Mouse (Mus musculus) left cerebral cortex, adult 2 months (tissue): ENCODE measurements around the gene Palld. TPM values are rescaled to one million over a fixed set of nuclear protein-coding genes. Genes with fewer than 3 reads are reported as not detected.

Experiments used
- DNase-seq, 2 experiments: peaks; one replicate each; pipeline ENCODE4 v3.0.0; 2021 to 2022; ENCODE audit warnings: low spot score in 2 of 2, mixed read lengths in 1 of 2; ENCODE audit errors: extremely low spot score in 1 of 2
- H3K27ac ChIP-seq: fragments of 200-600 bp; 2 replicates; pipeline ENCODE4 v1.8.1; 2022
- H3K4me3 ChIP-seq: fragments of 200-600 bp; 2 replicates; pipeline ENCODE4 v1.8.1; 2022
- CTCF ChIP-seq: fragments of 200-600 bp; IDR thresholded peaks from 2 replicates; pipeline ENCODE4 v1.8.1; 2022; ENCODE audit warnings: antibody characterized with exemption, mild to moderate bottlenecking, moderate library complexity
- intact Hi-C: fragments of 180-260 bp; cut with DNase I; formaldehyde crosslinking; loops from one replicate; pipeline ENCODE4 v1.15.1; 2025
- total RNA-seq, 2 experiments: library from RNA; stranded (reverse); gene quantifications; 2 replicates each; pipeline ENCODE4 v1.2.3; 2021

Gene Palld
- total RNA-seq, 2 experiments from 2014 or later = 4.1 to 4.9 TPM

DNA sequence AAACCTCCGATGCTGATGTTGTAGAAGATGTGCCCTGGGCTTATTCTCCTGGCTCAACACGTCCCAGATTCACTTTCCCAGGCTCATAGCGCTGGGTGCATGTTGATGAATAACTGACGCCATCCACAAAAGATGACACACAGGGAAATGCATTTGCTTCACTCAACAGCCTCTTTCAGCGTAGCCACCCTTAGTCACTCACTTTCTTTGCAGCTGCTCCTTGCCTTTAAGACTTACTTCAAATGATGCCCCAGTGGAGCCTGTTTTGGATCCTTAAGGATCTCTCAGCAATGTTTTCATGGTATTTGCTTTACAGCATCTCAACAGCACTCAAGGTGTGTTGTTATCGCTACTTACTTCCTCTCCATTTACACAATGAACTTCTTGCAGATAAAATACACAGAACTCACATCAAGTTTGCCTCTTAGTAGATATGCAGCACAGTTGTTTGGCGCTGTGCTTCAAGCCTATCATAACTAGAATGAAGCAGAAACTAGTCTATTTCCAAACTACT is 105.9 kb downstream of the Palld start:
- intact Hi-C loops = no loop called here
- DNase-seq = no peak
- Histone ChIP-seq H3K27ac (no peak overlapping the region), H3K4me3 (no peak overlapping the region)
- no peak for TF ChIP-seq CTCF

DNA sequence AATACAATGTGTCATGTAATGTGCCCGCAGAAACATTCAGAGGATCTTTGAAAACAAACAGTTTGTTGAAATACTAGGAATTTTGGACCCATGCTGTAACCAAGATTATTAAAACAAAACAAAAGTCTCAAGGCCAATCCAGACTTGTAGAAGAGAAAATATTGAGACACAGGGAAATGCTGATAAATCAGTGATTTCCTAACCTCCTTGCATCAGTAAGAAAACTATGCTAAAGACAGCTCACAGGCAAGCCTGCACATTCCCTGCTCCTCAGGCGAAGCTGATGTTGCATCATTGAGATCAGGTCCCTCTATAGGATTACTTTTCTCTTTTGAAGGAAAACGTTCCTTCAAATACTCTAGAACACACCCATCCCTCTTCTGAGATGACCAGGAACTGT is 112.5 kb downstream of the Palld start:
- DNase-seq = no peak
- Histone ChIP-seq H3K27ac (no peak overlapping the region), H3K4me3 (no peak overlapping the region)
- no peak for TF ChIP-seq CTCF
- intact Hi-C loops = no loop called here

DNA sequence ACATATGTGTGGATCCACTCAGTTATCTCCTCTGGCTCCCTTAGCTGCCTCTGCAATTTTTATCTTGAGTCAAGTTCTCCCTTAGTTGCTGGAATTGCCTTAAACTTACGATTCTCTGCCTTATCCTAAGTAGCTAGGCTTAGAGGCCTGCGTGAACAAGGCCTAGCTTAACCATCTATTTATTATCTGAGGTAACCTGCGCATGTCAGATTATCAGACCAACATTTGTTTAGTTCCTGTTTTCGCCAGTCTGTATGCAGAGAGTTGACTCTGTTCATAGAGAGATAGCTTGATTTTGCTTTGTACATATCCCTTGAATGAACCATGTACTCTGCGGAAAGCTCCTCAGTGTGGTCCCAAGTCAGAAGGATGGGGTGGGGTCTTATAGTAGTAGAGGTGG is 113.2 kb downstream of the Palld start:
- no peak for DNase-seq
- intact Hi-C loops = no loop called here
- TF ChIP-seq CTCF = no peak
- Histone ChIP-seq H3K4me3 (no peak overlapping the region), H3K27ac (no peak overlapping the region)

DNA sequence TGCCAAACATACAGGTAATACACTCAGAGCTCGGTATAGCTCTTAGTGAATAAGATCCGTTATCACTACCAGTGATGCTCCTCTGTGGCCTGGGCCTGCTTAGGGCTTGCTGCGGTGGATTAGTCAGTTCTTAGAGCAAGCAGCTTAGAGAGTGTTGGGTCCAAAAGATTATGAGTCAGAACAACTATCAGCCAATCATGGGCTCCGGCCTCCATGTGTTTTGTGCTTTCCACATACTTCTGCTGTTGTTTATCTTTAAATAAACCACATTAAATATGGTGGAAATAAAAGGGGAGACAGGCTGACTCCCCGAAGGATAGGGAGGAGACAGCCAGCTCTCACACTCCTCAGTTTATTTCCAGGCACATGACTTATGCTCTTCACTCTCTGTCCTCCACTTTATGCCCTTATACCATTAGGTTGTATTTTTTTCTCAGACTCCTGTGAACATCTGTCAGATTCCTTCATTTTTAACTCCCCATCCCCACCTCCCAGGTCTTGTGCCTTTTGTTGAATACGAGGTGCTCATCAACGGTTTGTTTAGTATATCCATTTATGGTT is 119.5 kb downstream of the Palld start:
- Histone ChIP-seq H3K27ac (no peak overlapping the region), H3K4me3 (no peak overlapping the region)
- no peak for DNase-seq
- intact Hi-C loops = no loop called here
- no peak for TF ChIP-seq CTCF

DNA sequence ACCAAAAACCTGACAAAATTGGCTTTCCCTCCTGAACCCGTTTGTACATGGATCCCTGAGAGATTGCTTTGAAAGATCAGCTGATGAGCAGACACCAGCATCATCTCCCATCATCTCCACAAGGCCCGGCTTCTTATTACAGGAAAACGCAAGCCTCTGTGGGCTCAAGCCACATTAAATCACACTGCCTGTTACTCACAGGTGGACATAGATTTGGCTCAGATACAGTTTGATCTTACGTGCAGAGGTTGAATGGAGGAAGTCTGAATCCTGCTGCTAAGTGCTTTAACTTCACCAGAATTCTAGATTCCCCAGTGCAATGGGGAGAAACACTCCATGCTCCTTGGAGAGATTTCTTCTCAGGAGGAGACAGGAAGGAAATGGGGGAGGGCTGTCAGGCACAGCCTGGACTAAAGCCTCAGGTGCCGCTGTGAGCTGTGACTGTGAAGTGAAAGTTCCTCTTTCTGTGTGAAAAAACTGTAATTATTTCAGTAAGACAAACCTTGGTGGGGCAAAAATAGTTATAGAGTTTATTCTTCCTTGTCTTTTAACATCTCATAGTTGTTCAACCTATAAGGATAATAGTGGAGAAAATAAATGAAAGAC is 121.7 kb downstream of the Palld start:
- no peak for DNase-seq
- no peak for TF ChIP-seq CTCF
- Histone ChIP-seq H3K4me3 (no peak overlapping the region), H3K27ac (no peak overlapping the region)
- intact Hi-C loops = no loop called here

DNA sequence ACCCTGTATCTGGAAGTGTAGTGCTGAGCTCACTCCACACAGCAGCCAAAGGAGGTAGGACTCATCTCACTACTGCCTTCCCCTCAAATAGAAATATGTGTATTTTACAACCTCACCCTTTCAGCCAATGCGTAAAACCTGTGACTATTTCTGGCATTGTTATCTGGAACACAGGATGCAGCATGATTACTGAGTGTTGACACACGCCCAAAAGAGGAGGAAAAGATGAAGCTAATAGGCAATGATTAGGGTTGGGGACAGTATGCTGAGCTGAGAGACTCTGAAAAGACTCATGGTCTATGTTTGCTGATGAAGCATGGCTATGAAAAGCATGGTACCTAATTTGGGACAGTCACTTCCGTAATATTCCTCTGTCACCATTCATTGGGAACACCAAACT is 124.3 kb downstream of the Palld start:
- no peak for DNase-seq
- intact Hi-C loops = loop anchor here (5.0 kb wide), 1 partner anchor 439 kb away; no protein-coding TSS in a partner anchor
- H3K27ac ChIP-seq = no peak overlapping the region

DNA sequence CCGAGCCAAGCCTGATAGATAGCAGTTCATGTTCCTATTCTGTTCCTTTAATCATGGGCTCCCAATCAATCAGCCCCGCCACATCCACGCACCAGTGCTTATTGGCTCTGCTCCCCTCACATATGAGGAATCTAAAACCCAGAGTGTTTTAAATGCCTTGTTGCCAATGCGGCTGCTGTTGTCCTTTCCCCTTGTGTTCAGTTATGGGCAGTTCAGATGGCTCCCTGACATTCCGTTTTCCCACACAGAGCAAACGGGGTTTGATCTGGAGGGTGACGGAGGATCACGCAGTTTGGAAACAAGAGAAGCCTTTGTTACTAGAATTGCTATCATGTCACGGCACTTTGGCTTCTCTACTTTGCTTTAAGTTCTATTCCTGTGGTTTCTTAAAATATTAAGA is 125.9 kb downstream of the Palld start:
- Histone ChIP-seq H3K4me3 (no peak overlapping the region), H3K27ac (no peak overlapping the region)
- TF ChIP-seq CTCF = no peak
- intact Hi-C loops = loop anchor here (5.0 kb wide), 1 partner anchor 441 kb away; no protein-coding TSS in a partner anchor
- DNase-seq = no peak

More for the DNA sequence above, 124.3 kb downstream of the Palld start:
- H3K4me3 ChIP-seq = no peak overlapping the region
- TF ChIP-seq CTCF = no peak

DNA sequence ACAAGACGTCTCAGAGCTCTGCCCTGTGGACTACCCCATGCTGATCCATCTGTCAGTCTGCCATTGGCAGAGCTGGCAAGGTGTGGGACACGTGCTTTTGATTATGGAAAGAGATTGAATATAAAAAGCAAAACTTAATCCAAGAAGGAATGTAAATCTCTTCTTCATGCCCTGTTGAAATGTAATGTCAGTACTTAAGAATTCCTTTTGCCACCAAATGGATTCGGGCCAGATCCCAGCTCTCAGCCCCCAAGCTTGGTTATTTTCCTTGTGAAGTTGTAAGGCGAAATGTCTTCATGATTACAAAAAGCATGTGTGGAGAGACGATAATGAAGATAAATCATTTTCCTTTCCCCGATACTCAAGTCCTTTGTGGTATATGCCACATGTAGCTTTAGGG is 126.6 kb downstream of the Palld start:
- DNase-seq = no peak
- no peak overlapping the region for H3K27ac ChIP-seq
- no peak overlapping the region for H3K4me3 ChIP-seq
- TF ChIP-seq CTCF = no peak
- intact Hi-C loops = loop anchor here (5.0 kb wide), 1 partner anchor 441 kb away; no protein-coding TSS in a partner anchor

DNA sequence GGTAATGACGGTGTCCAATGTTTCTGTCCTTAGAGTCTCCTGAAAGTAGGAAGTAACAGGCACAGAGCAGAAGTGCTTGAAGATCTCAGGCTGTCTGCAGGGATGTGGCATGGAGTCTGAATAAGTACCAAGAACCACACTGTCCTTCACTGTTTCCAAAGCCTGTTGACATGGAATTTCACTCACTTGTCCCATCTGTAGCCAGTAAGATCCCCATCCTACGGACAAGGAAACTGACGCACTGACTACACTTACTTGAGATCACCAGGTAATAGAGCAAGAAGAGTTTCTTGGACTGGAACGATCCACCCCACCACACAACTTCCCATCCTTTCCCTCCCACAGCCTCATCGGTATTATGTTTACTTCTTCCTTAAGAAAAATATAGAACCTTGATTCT is 128.3 kb downstream of the Palld start:
- intact Hi-C loops = no loop called here
- Histone ChIP-seq H3K27ac (no peak overlapping the region), H3K4me3 (no peak overlapping the region)
- no peak for TF ChIP-seq CTCF
- DNase-seq = no peak

DNA sequence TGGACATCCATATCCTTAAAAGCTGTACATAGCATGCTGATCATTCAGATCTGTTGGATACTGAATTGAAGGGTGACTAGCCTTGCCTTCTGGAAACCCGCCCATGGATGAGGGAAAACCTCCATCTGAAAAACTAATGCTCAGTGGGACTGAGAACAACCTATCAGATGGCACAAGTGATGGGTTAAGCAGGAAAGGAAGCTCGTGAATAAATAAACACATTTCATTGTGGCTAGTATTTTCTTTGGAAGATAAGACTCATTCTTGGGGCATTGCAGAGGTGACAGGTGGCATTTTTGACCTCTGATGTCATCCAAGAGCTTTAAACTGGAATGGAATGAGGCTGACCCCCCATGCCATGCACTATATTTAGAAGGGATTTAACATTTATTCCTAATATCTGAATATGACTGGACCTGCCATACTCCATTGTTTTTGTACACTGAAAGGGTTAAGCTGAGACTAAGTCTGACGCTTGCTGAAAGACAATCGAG is 128.8 kb downstream of the Palld start:
- DNase-seq = no peak
- Histone ChIP-seq H3K4me3 (no peak overlapping the region), H3K27ac (no peak overlapping the region)
- no peak for TF ChIP-seq CTCF
- intact Hi-C loops = no loop called here

DNA sequence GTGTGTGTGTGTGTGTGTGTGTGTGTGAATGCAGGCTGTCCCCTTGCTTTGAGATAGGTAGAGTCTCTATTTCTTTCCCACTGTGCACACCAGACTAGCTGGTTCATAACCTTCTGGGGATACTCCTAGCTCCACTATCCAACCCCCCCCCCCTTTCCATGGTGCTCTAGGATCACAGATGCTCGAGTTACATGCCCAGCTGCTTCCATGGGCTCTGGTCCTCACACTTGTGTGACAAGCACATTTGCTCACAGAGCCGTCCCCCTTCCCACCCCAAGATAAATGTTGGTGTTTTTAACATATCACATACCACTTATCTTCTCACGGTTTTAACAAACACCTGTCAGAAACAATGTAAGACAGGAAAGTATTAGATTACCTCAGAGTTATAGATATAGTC is 131.2 kb downstream of the Palld start:
- intact Hi-C loops = no loop called here
- no peak overlapping the region for H3K4me3 ChIP-seq
- no peak for TF ChIP-seq CTCF
- no peak for DNase-seq
- no peak overlapping the region for H3K27ac ChIP-seq

DNA sequence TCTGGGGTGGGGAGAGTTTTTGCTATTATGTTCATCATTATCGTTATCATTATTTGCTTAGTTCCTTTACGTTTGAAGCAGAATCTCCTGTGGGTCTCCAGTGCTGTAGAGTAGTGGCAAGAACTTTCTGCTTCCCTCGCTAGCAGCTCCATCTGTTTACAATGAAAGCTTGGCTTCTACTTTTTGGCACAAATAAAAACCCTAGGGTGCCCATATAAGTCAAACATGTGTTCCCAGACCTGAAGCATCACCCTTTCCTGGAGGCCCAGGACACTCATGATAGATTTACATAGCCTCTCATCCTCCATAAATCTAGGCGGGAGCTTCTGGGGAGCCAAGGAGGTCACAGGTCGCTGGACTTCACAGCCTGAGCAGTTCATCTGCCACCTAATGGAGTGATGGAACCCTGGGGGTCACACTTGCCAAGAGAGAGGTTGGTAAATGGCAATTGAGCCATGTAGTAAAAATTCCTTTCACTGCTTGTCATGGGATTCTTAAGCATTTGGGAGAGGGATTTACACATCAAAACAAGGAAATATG is 133.1 kb downstream of the Palld start:
- no peak for DNase-seq
- H3K4me3 ChIP-seq = no peak overlapping the region
- H3K27ac ChIP-seq = no peak overlapping the region
- intact Hi-C loops = no loop called here
- TF ChIP-seq CTCF = no peak
